Mouse (Mus musculus) heart, embryonic 14.5 days (tissue): Measurements from ENCODE around the gene Ank3. TPM values are rescaled to one million over a fixed set of nuclear protein-coding genes. Genes with fewer than 3 reads are reported as not detected.

Experiments
- polyA plus RNA-seq: library from polyadenylated mRNA; unstranded; fragments of >200 nt; fragmentation: Nextera tagmentation; extraction: Ambion mirVana; gene quantifications from 2 replicates; pipeline ENCODE4 v1.2.1, GENCODE M21; 2014

The Ank3 gene
- polyA plus RNA-seq, 1 experiment from 2014 or later, result 43.2 TPM

Other genes with a start within 250 kb of the Ank3 start
- gene Rhobtb1, start 247.3 kb upstream of the Ank3 start, polyA plus RNA-seq, result 34.6 and 38.6 TPM in 2 replicates
- gene A930033H14Rik, start 185.7 kb upstream of the Ank3 start, polyA plus RNA-seq, result 2.4 and 2.6 TPM in 2 replicates
- 338 and 355 TPM in 2 replicates for gene Cdk1, start 45.8 kb upstream of the Ank3 start, polyA plus RNA-seq